Mouse (Mus musculus): Measurements from ENCODE around the gene Olfr1410.
A peak's percentile ranks its signal among the peaks of the same experiment; 100 is the strongest.

The Olfr1410 gene

GRCm38 (mm10) chr1:92640393-92640792 is 34.8 kb downstream of the Olfr1410 start:
- no peak for DNase-seq (ENCODE audit: extremely low spot score)

GRCm38 (mm10) chr1:92641514-92642272 is 36.1 kb downstream of the Olfr1410 start, which contains the start of gene Cops9:
Cops9 (minus strand) TSS chr1:92641985.
- peak; percentile 92 for DNase-seq (ENCODE audit: extremely low spot score)

- no peak for DNase-seq (ENCODE audit: extremely low spot score)
Measured at GRCm38 (mm10) chr1:92643691-92644090, 38.1 kb downstream of the Olfr1410 start.

GRCm38 (mm10) chr1:92644916-92645315 is 39.3 kb downstream of the Olfr1410 start:
- DNase-seq (ENCODE audit: extremely low spot score) = no peak

- no peak for DNase-seq (ENCODE audit: extremely low spot score)
Measured at GRCm38 (mm10) chr1:92646111-92646510, 40.5 kb downstream of the Olfr1410 start.

GRCm38 (mm10) chr1:92646601-92647000 is 41.0 kb downstream of the Olfr1410 start:
- DNase-seq (ENCODE audit: extremely low spot score) = no peak

- DNase-seq (ENCODE audit: extremely low spot score) = no peak
Measured at GRCm38 (mm10) chr1:92647026-92647425, 41.4 kb downstream of the Olfr1410 start.

- DNase-seq (ENCODE audit: extremely low spot score) = peak; percentile 83
Measured at GRCm38 (mm10) chr1:92647752-92648151, 42.2 kb downstream of the Olfr1410 start.

GRCm38 (mm10) chr1:92648197-92648596 is 42.6 kb downstream of the Olfr1410 start:
- no peak for DNase-seq (ENCODE audit: extremely low spot score)

- peak; percentile 73 for DNase-seq (ENCODE audit: extremely low spot score)
Measured at GRCm38 (mm10) chr1:92648673-92649072, 43.1 kb downstream of the Olfr1410 start, which contains the start of gene Otos. Otos (minus strand) TSS chr1:92648841.

- DNase-seq (ENCODE audit: extremely low spot score) = no peak
Measured at GRCm38 (mm10) chr1:92651467-92651866, 45.9 kb downstream of the Olfr1410 start.

GRCm38 (mm10) chr1:92653179-92653578 is 47.6 kb downstream of the Olfr1410 start:
- DNase-seq (ENCODE audit: extremely low spot score) = no peak

- no peak for DNase-seq (ENCODE audit: extremely low spot score)
Measured at GRCm38 (mm10) chr1:92654676-92655075, 49.1 kb downstream of the Olfr1410 start.

GRCm38 (mm10) chr1:92657025-92657820 is 51.6 kb downstream of the Olfr1410 start:
- no peak for DNase-seq (ENCODE audit: extremely low spot score)

- no peak for DNase-seq (ENCODE audit: extremely low spot score)
Measured at GRCm38 (mm10) chr1:92659392-92659791, 53.8 kb downstream of the Olfr1410 start.
